Mouse (Mus musculus) c-Kit-negative CD71-positive TER-119-positive erythroid progenitor cells, embryonic 14.5 days (primary cell): Measurements from ENCODE around the gene Ckap2.
"Not testable (repeated sequence)": the region's sequence is repeated elsewhere in the genome, so short reads cannot be mapped to it uniquely, and the experiment has no call there.

Experiments
- DNase-seq: peaks from one replicate; pipeline ENCODE4 v3.0.0-alpha.2; 2013; ENCODE audit warnings: low read depth, low spot score

Gene Ckap2

GRCm38 (mm10) chr8:22148367-22148740 lies 37.3 kb downstream of the Ckap2 start:
- no peak for DNase-seq

GRCm38 (mm10) chr8:22147706-22148366 lies 37.8 kb downstream of the Ckap2 start:
- DNase-seq = no peak

- no peak for DNase-seq
Observed at GRCm38 (mm10) chr8:22145831-22146230, 39.8 kb downstream of the Ckap2 start.

GRCm38 (mm10) chr8:22143764-22144491 lies 41.7 kb downstream of the Ckap2 start:
- DNase-seq = no peak

GRCm38 (mm10) chr8:22142592-22142991 lies 43.0 kb downstream of the Ckap2 start:
- DNase-seq = no peak

- no peak for DNase-seq
Observed at GRCm38 (mm10) chr8:22141836-22142385, 43.7 kb downstream of the Ckap2 start.

GRCm38 (mm10) chr8:22136462-22136861 lies 49.2 kb downstream of the Ckap2 start:
- not testable (repeated sequence) for DNase-seq

- no peak for DNase-seq
Observed at GRCm38 (mm10) chr8:22134750-22135135, 50.9 kb downstream of the Ckap2 start.

GRCm38 (mm10) chr8:22134078-22134749 lies 51.4 kb downstream of the Ckap2 start:
- no peak for DNase-seq

GRCm38 (mm10) chr8:22132062-22132461 lies 53.6 kb downstream of the Ckap2 start:
- no peak for DNase-seq

GRCm38 (mm10) chr8:22124220-22125152 lies 61.1 kb downstream of the Ckap2 start, which contains the start of gene Nek5:
Nek5 (minus strand) TSS chr8:22125053.
- DNase-seq = no peak
